Mouse (Mus musculus) megakaryocyte, adult 5-6 weeks (primary cell): ENCODE measurements around the gene Gm9821. TPM values are rescaled to one million over a fixed set of nuclear protein-coding genes. Genes with fewer than 3 reads are reported as not detected.

Experiments
- ATAC-seq: 2 replicates; pipeline ENCODE4 v1.8.0; 2016; ENCODE audit warnings: mild to moderate bottlenecking, inconsistent platforms; ENCODE audit not compliant: poor library complexity, severe bottlenecking
- total RNA-seq, 2 experiments: library from RNA; stranded (forward) in 1 of 2; stranded (reverse) in 1 of 2; fragments of 153-499, 151-499 nt in 1 of 2; fragments of 221-1000, 200-1000 nt in 1 of 2; gene quantifications; 2 replicates each; pipeline versions ENCODE4 v1.2.3 to v1.2.4; 2015 to 2017

Gene Gm9821
- total RNA-seq, 2 experiments from 2014 or later, result not detected

GRCm38 (mm10) chr2:91925442-91925841, 20.1 kb upstream of the Gm9821 start:
- no peak for ATAC-seq

GRCm38 (mm10) chr2:91926949-91927348, 18.6 kb upstream of the Gm9821 start, which contains the start of gene Chrm4:
Gene Chrm4 (plus strand): TSS chr2:91927249.
- ATAC-seq, result no peak

- peak; percentile 68 for ATAC-seq
Measured at GRCm38 (mm10) chr2:91927826-91928533, 17.5 kb upstream of the Gm9821 start.

GRCm38 (mm10) chr2:91928534-91929350, 16.8 kb upstream of the Gm9821 start:
- no peak for ATAC-seq

GRCm38 (mm10) chr2:91929455-91929854, 16.0 kb upstream of the Gm9821 start:
- no peak for ATAC-seq

- 0 out of 2 replicates have a peak, but pooled peaks have one; percentile 25 for ATAC-seq
Measured at GRCm38 (mm10) chr2:91929936-91930335, 15.6 kb upstream of the Gm9821 start.

- ATAC-seq, result no peak
Measured at GRCm38 (mm10) chr2:91930761-91931291, 14.7 kb upstream of the Gm9821 start.

GRCm38 (mm10) chr2:91931328-91932159, 14.0 kb upstream of the Gm9821 start:
- ATAC-seq, result no peak

GRCm38 (mm10) chr2:91932160-91932711, 13.3 kb upstream of the Gm9821 start, which contains the start of gene Mdk:
Gene Mdk (minus strand): TSS chr2:91932297.
- ATAC-seq, result no peak

- no peak for ATAC-seq
Measured at GRCm38 (mm10) chr2:91932737-91933350, 12.7 kb upstream of the Gm9821 start.

- ATAC-seq, result no peak
Measured at GRCm38 (mm10) chr2:91933471-91933870, 12.0 kb upstream of the Gm9821 start.

- peak; percentile 46 for ATAC-seq
Measured at GRCm38 (mm10) chr2:91934016-91934415, 11.5 kb upstream of the Gm9821 start.

GRCm38 (mm10) chr2:91934826-91935525, 10.5 kb upstream of the Gm9821 start:
- ATAC-seq, result no peak

GRCm38 (mm10) chr2:91936154-91936553, 9.3 kb upstream of the Gm9821 start:
- no peak for ATAC-seq

GRCm38 (mm10) chr2:91939303-91939935, 6.1 kb upstream of the Gm9821 start:
- no peak for ATAC-seq

- peak; percentile 52; the same call in 1 of the 2 replicates for ATAC-seq
Measured at GRCm38 (mm10) chr2:91942356-91942755, 3.1 kb upstream of the Gm9821 start.

- ATAC-seq, result peak; percentile 60
Measured at GRCm38 (mm10) chr2:91944170-91944950, 1.1 kb upstream of the Gm9821 start.

GRCm38 (mm10) chr2:91946836-91947235, 1.3 kb downstream of the Gm9821 start:
- ATAC-seq, result no peak
